Mouse (Mus musculus) megakaryocyte, embryonic 14.5 days (primary cell): Measurements from ENCODE around the gene Fbxw11.

Experiments used
- FLI1 ChIP-seq: IDR thresholded peaks from 2 replicates; pipeline ENCODE4 v1.6.1; 2012; ENCODE audit warnings: low read length, inconsistent platforms, mixed read lengths
- GATA1 ChIP-seq: IDR thresholded peaks from 3 replicates; pipeline ENCODE4 v1.6.1; 2012; ENCODE audit warnings: mixed read lengths, low read length, inconsistent platforms, borderline replicate concordance

DNA sequence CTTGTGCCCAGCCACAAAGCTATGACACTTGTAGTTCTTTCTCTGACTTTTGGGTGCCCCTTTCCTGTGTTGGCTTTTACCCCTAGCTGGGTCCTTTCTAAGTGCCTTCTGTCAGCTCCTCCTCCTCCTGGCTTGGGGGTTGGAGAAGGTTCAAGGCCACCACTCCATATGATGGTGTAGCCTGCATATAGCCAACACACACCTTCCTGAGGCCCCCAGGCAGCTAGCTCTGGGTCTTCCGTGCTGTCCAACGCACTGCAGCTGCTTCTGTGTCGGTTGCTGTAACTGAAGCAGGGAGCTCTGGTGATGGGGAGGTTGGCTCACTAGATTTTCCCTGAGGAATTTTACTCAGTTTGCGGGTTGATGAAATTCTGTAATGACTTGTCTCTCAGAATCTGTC is 37.9 kb upstream of the Fbxw11 start:
- TF ChIP-seq GATA1 (no peak), FLI1 (no peak)
